Mouse (Mus musculus) liver, postnatal 0 days (tissue): ENCODE results near the gene Tmbim7.

Experiments used
- CTCF ChIP-seq: sonication (generic); IDR thresholded peaks from 2 replicates; pipeline ENCODE4 v1.5.1; 2016; ENCODE audit warnings: antibody characterized with exemption, low read depth
- EP300 ChIP-seq: IDR thresholded peaks from 2 replicates; pipeline ENCODE4 v1.6.1; 2016; ENCODE audit warnings: antibody characterized with exemption, low read depth, mild to moderate bottlenecking

- TF ChIP-seq EP300 (no peak), CTCF (no peak)
These were observed 74.5 kb downstream of the Tmbim7 start for GRCm38 (mm10) chr5:3725491-3725890.
